Mouse (Mus musculus): ENCODE measurements around the gene Rgs17.

- TF ChIP-seq CTCF (IDR thresholded peaks at IDR 0.05; ENCODE audit: extremely low read depth, insufficient read depth, insufficient read length, insufficient replicate concordance) = no peak
- no peak for TF ChIP-seq POLR2A (IDR thresholded peaks at IDR 0.05; ENCODE audit: low read depth, low read length)
Measured at GRCm38 (mm10) chr10:5865996-5866395, 56.2 kb downstream of the Rgs17 start.

All from spleen, adult 2 months (tissue).